In genomic region chrX:93793168-93793567, GRCm38 (mm10) we compare ENCODE assay signal across 7 mouse cellular contexts. TPM values are rescaled to one million over a fixed set of nuclear protein-coding genes. Genes with fewer than 3 reads are reported as not detected.
DNase-seq lines count a peak whose midpoint lies in the region; ATAC-seq and TF ChIP-seq lines count a peak whose summit lies in the region.

No protein-coding gene starts in this region.

- no peak overlapping the region for H3K9ac ChIP-seq in liver, adult 2 months (ENCODE audit: low read depth, low read length)
- no peak overlapping the region for H3K9ac ChIP-seq in liver, embryonic 12.5 days
- no peak overlapping the region for H3K9ac ChIP-seq in ES-E14 (ENCODE audit: insufficient read depth, low read depth, low read length, poor library complexity, severe bottlenecking)

- TF ChIP-seq CTCF in liver, adult 2 months (IDR thresholded peaks at IDR 0.05; ENCODE audit: low read depth, low read length) = peak; percentile 57; the same call in 1 of the 2 replicates

- ATAC-seq in liver, embryonic 12.5 days = no peak

- no peaks in the 10 kb centered on the region for H3K36me3 ChIP-seq in liver, adult 2 months (ENCODE audit: control insufficient read depth, insufficient read depth, low read length)
- H3K36me3 ChIP-seq in liver, embryonic 12.5 days = no peaks in the 10 kb centered on the region
- H3K36me3 ChIP-seq in ES-E14 (ENCODE audit: control insufficient read depth, insufficient read depth, low read length, poor library complexity, severe bottlenecking) = no peaks in the 10 kb centered on the region; the same call in 1 of the 2 replicates

- H3K27ac ChIP-seq in liver, adult 2 months (replicated peaks; ENCODE audit: insufficient read depth, low read depth, low read length) = no peak overlapping the region
- H3K27ac ChIP-seq in liver, embryonic 12.5 days = no peak overlapping the region
- no peak overlapping the region for H3K27ac ChIP-seq in ES-E14 (ENCODE audit: insufficient read depth, low read depth, low read length, poor library complexity, severe bottlenecking)

- H3K27me3 ChIP-seq in liver, adult 2 months (ENCODE audit: control insufficient read depth, insufficient read depth, low read length) = no peaks in the 10 kb centered on the region
- no peaks in the 10 kb centered on the region for H3K27me3 ChIP-seq in liver, embryonic 12.5 days (replicated peaks)

- in situ Hi-C loops in ES-E14 (cut with MboI; ENCODE audit: low sequenced_read_pairs in 2 of 2, unreplicated experiment in 2 of 2) = no loop called here

- TF ChIP-seq POLR2A in liver, adult 2 months (IDR thresholded peaks at IDR 0.05; ENCODE audit: extremely low read depth, insufficient read depth, low read length) = no peak

- H3K79me2 ChIP-seq in liver, adult 2 months (ENCODE audit: control insufficient read depth, insufficient read depth, low read length) = no peaks in the 10 kb centered on the region

- H3K9me3 ChIP-seq in liver, embryonic 12.5 days (replicated peaks) = no peaks in the 10 kb centered on the region
- no peaks in the 10 kb centered on the region for H3K9me3 ChIP-seq in ES-E14 (ENCODE audit: control insufficient read depth, insufficient read depth, low read depth, low read length)

- H3K4me2 ChIP-seq in liver, embryonic 12.5 days = no peak overlapping the region

- no peak overlapping the region for H3K4me3 ChIP-seq in liver, adult 2 months (ENCODE audit: insufficient read depth, low read depth, low read length)
- no peak overlapping the region for H3K4me3 ChIP-seq in liver, embryonic 12.5 days
- no peak overlapping the region for H3K4me3 ChIP-seq in ES-E14 (ENCODE audit: insufficient read depth in 1 of 2, low read depth in 1 of 2, low read length in 2 of 2, poor library complexity in 1 of 2, severe bottlenecking in 1 of 2)

- H3K4me1 ChIP-seq in liver, adult 2 months (ENCODE audit: control insufficient read depth, insufficient read depth, low read length) = no peaks in the 10 kb centered on the region
- H3K4me1 ChIP-seq in liver, embryonic 12.5 days = peaks cover 7% of the 10 kb centered on the region; the same call in 1 of the 2 replicates
- H3K4me1 ChIP-seq in ES-E14 (ENCODE audit: control insufficient read depth in 2 of 2, insufficient read depth in 2 of 2, low read length in 2 of 2, poor library complexity in 1 of 2) = no peaks in the 10 kb centered on the region

- DNase-seq in liver, adult 2 months (ENCODE audit: extremely low read depth, low read depth, low spot score) = peak; percentile 14
- peak; percentile 22 for DNase-seq in ES-E14 (ENCODE audit: low read depth, low spot score)
- peak; percentile 40 to 42 for DNase-seq in adrenal gland, adult 18-20 months (ENCODE audit: low spot score in 2 of 2)
- peak; percentile 22 for DNase-seq in embryo, embryonic 10 days (ENCODE audit: low spot score)
- peak; percentile 23 to 26 for DNase-seq in layer of hippocampus, postnatal 10 days (ENCODE audit: low spot score in 2 of 2)
- DNase-seq in retina, postnatal 1 day = peak; percentile 33

TF ChIP-seq in ES-E14, 5 proteins besides CTCF, POLR2A, EP300 and RAD21:
- TF ChIP-seq HCFC1 (IDR thresholded peaks at IDR 0.05; ENCODE audit: borderline replicate concordance, insufficient read depth, low read length) (no peak), MAFK (IDR thresholded peaks at IDR 0.05; ENCODE audit: insufficient read depth, low read depth, low read length) (no peak), CHD2 (IDR thresholded peaks at IDR 0.05; ENCODE audit: low read depth, low read length) (no peak), ZC3H11A (IDR thresholded peaks at IDR 0.05; ENCODE audit: borderline replicate concordance, low read depth, low read length) (no peak), ZNF384 (IDR thresholded peaks at IDR 0.05; ENCODE audit: low read depth, low read length) (no peak)

RNA-seq across cellular contexts. Expression of gene Pdk3, which starts 38.8 kb away (rescaled TPM):
- 0.55 and 0.67 TPM in 2 replicates for total RNA-seq in liver, adult 2 months (2014; rRNA removed)
- 0.26 and 0.31 TPM in 2 replicates for polyA plus RNA-seq in liver, adult 2 months (2012; rRNA removed)
- polyA plus RNA-seq in liver, embryonic 12.5 days (2016; fragmentation: Nextera tagmentation; extraction: Ambion mirVana) = 48.4 and 48.5 TPM in 2 replicates
- 18.3 and 23.4 TPM in 2 replicates for total RNA-seq in ES-E14 (2012; rRNA removed)
- total RNA-seq in adrenal gland, adult 18-20 months (2021) = 10 to 100 TPM; 10.3 to 10.8 TPM
- 10 to 100 TPM; 30.9 to 31.9 TPM for total RNA-seq in layer of hippocampus, postnatal 10 days (2021)
